In the genomic region with DNA sequence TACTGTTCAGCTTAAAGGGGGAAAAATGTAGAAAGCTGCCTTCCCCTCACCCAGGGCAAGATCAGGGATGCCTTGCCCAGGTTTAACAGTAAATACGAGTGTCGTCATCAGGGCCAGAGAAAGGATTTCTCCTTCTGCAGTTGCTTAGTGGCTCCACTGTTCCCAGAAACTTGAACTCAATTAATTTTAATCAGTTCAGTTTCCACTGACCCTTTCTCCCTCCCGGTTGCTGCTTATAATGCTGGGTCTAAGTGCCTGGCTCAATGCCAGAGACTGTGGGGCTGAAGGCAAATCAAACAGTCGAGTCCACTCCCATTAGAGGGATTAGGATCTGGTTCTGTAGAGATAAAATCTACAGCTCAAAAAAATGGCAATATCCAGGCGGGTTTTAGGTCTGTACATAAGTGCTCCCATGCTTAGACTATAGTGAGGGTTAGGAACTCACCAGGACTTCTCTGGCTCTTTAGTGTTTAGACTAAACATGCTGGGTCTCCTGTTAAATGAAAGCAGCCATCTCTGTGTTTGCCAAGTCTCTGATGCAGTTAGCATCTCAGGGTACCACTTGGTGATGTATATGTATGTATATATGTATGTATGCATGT, we compare ENCODE assay signal across 9 mouse cellular contexts.
DNase-seq lines count a peak whose midpoint lies in the region; ATAC-seq lines count a peak whose summit lies in the region.
"Had no signal": no experiment of that assay in that cellular context is flagged by ENCODE, and none has a peak within 500 bp of the region (broad histone marks: within the 10 kb centered on the region; RNA-seq: fewer than 3 reads in every experiment).

No protein-coding gene starts in this region.

- no peak overlapping the region for H3K4me2 ChIP-seq in hindbrain, embryonic 12.5 days (replicated peaks)
- no peak overlapping the region for H3K4me2 ChIP-seq in hindbrain, embryonic 11.5 days (replicated peaks; ENCODE audit: low read depth, low read length)
- no peak overlapping the region for H3K4me2 ChIP-seq in embryonic facial prominence, embryonic 11.5 days (ENCODE audit: low read depth, low read length)
- H3K4me2 ChIP-seq in midbrain, embryonic 13.5 days (replicated peaks) = no peak overlapping the region
- H3K4me2 ChIP-seq in liver, embryonic 12.5 days = no peak overlapping the region

- H3K27ac ChIP-seq in hindbrain, embryonic 12.5 days = peak overlapping the region; percentile 40; the same call in 1 of the 2 replicates
- H3K27ac ChIP-seq in hindbrain, embryonic 11.5 days (ENCODE audit: low read depth, low read length) = no peak overlapping the region
- peak overlapping the region; percentile 52; the same call in 1 of the 2 replicates for H3K27ac ChIP-seq in embryonic facial prominence, embryonic 11.5 days (replicated peaks; ENCODE audit: low read depth, low read length)
- H3K27ac ChIP-seq in midbrain, embryonic 13.5 days = peak overlapping the region; percentile 41; the same call in 1 of the 2 replicates
- H3K27ac ChIP-seq in liver, embryonic 12.5 days = no peak overlapping the region
- H3K27ac ChIP-seq: macrophage had no signal

- no peak for DNase-seq in hindbrain, embryonic 11.5 days (ENCODE audit: low spot score)
- peak; percentile 80 for DNase-seq in embryonic facial prominence, embryonic 11.5 days (ENCODE audit: low spot score)
- peak; percentile 9 for DNase-seq in kidney, adult 9 months
- DNase-seq in T-cell, adult 2 months (ENCODE audit: low spot score) = no peak

- peaks cover 42% of the 10 kb centered on the region for H3K36me3 ChIP-seq in hindbrain, embryonic 12.5 days
- H3K36me3 ChIP-seq in hindbrain, embryonic 11.5 days (ENCODE audit: control insufficient read depth, insufficient read depth, low read length) = peaks cover 8% of the 10 kb centered on the region; the same call in 1 of the 2 replicates
- peaks cover 13% of the 10 kb centered on the region for H3K36me3 ChIP-seq in embryonic facial prominence, embryonic 11.5 days (replicated peaks; ENCODE audit: control insufficient read depth, insufficient read depth, low read depth, low read length)
- peaks cover 53% of the 10 kb centered on the region for H3K36me3 ChIP-seq in midbrain, embryonic 13.5 days
- no peaks in the 10 kb centered on the region; the same call in 1 of the 2 replicates for H3K36me3 ChIP-seq in liver, embryonic 12.5 days

- no peaks in the 10 kb centered on the region for H3K9me3 ChIP-seq in hindbrain, embryonic 12.5 days (replicated peaks)
- no peaks in the 10 kb centered on the region for H3K9me3 ChIP-seq in hindbrain, embryonic 11.5 days (ENCODE audit: control insufficient read depth, low read length)
- no peaks in the 10 kb centered on the region for H3K9me3 ChIP-seq in embryonic facial prominence, embryonic 11.5 days (replicated peaks; ENCODE audit: control insufficient read depth, low read length)
- H3K9me3 ChIP-seq in midbrain, embryonic 13.5 days = no peaks in the 10 kb centered on the region
- no peaks in the 10 kb centered on the region for H3K9me3 ChIP-seq in liver, embryonic 12.5 days (replicated peaks)

- no peak overlapping the region for H3K4me3 ChIP-seq in hindbrain, embryonic 12.5 days
- no peak overlapping the region for H3K4me3 ChIP-seq in hindbrain, embryonic 11.5 days (ENCODE audit: low read depth, low read length)
- no peak overlapping the region for H3K4me3 ChIP-seq in embryonic facial prominence, embryonic 11.5 days (ENCODE audit: low read depth, low read length)
- no peak overlapping the region for H3K4me3 ChIP-seq in midbrain, embryonic 13.5 days (replicated peaks)
- H3K4me3 ChIP-seq in liver, embryonic 12.5 days = no peak overlapping the region

- no peaks in the 10 kb centered on the region for H3K27me3 ChIP-seq in hindbrain, embryonic 12.5 days
- H3K27me3 ChIP-seq in hindbrain, embryonic 11.5 days (ENCODE audit: control insufficient read depth, insufficient read depth, low read length) = no peaks in the 10 kb centered on the region
- no peaks in the 10 kb centered on the region for H3K27me3 ChIP-seq in embryonic facial prominence, embryonic 11.5 days (ENCODE audit: control insufficient read depth, insufficient read depth, low read length)
- no peaks in the 10 kb centered on the region for H3K27me3 ChIP-seq in midbrain, embryonic 13.5 days
- H3K27me3 ChIP-seq in liver, embryonic 12.5 days (replicated peaks) = no peaks in the 10 kb centered on the region

- peak; percentile 49; the same call in 1 of the 2 replicates for ATAC-seq in hindbrain, embryonic 12.5 days (ENCODE audit: low FRiP score)
- ATAC-seq in hindbrain, embryonic 11.5 days (ENCODE audit: low FRiP score) = no peak
- ATAC-seq in embryonic facial prominence, embryonic 11.5 days (replicated peaks; ENCODE audit: insufficient number of reproducible peaks, low FRiP score, low TSS enrichment, low read depth) = peak; percentile 36; the same call in 1 of the 2 replicates
- ATAC-seq in midbrain, embryonic 13.5 days = peak; percentile 53
- ATAC-seq in erythroid progenitor cell, adult 5-6 weeks (replicated peaks; ENCODE audit: low FRiP score, poor library complexity, severe bottlenecking) = no peak
- no peak for ATAC-seq in liver, embryonic 12.5 days

- 50% methylated on average over 5 of the region's 5 CpGs for WGBS in hindbrain, embryonic 12.5 days
- 73% methylated on average over 5 of the region's 5 CpGs for WGBS in hindbrain, embryonic 11.5 days
- WGBS in embryonic facial prominence, embryonic 11.5 days = 37% methylated on average over 5 of the region's 5 CpGs
- WGBS in midbrain, embryonic 13.5 days = 38% methylated on average over 5 of the region's 5 CpGs
- WGBS in liver, embryonic 12.5 days (ENCODE audit: insufficient replicate concordance) = 54% methylated on average over 5 of the region's 5 CpGs

- H3K9ac ChIP-seq in hindbrain, embryonic 12.5 days = 0 out of 2 replicates have a peak overlapping the region, but pooled peaks have one; percentile 1
- H3K9ac ChIP-seq in hindbrain, embryonic 11.5 days (ENCODE audit: low read depth, low read length) = no peak overlapping the region
- H3K9ac ChIP-seq in embryonic facial prominence, embryonic 11.5 days (replicated peaks; ENCODE audit: low read length) = no peak overlapping the region
- H3K9ac ChIP-seq in midbrain, embryonic 13.5 days (replicated peaks) = no peak overlapping the region
- no peak overlapping the region for H3K9ac ChIP-seq in liver, embryonic 12.5 days

- H3K4me1 ChIP-seq in hindbrain, embryonic 12.5 days = peaks cover 17% of the 10 kb centered on the region
- H3K4me1 ChIP-seq in hindbrain, embryonic 11.5 days (replicated peaks; ENCODE audit: control insufficient read depth, insufficient read depth, low read length) = no peaks in the 10 kb centered on the region
- no peaks in the 10 kb centered on the region; the same call in 1 of the 2 replicates for H3K4me1 ChIP-seq in embryonic facial prominence, embryonic 11.5 days (ENCODE audit: control insufficient read depth, insufficient read depth, low read length)
- H3K4me1 ChIP-seq in midbrain, embryonic 13.5 days (replicated peaks) = peaks cover 18% of the 10 kb centered on the region
- no peaks in the 10 kb centered on the region for H3K4me1 ChIP-seq in liver, embryonic 12.5 days

Comparison
In these comparisons a context has a peak if more than half of its experiments do, and no peak if none do; other contexts are left out.
1. ATAC-seq: peak in hindbrain, embryonic 12.5 days (single experiment), embryonic facial prominence, embryonic 11.5 days (single experiment) and midbrain, embryonic 13.5 days (single experiment); none in hindbrain, embryonic 11.5 days (single experiment), erythroid progenitor cell, adult 5-6 weeks (single experiment) and liver, embryonic 12.5 days (single experiment).
2. H3K27ac ChIP-seq: peak in hindbrain, embryonic 12.5 days (single experiment), embryonic facial prominence, embryonic 11.5 days (single experiment) and midbrain, embryonic 13.5 days (single experiment); none in hindbrain, embryonic 11.5 days (single experiment) and liver, embryonic 12.5 days (single experiment).
3. DNase-seq: peak in embryonic facial prominence, embryonic 11.5 days (single experiment) and kidney, adult 9 months (single experiment); none in hindbrain, embryonic 11.5 days (single experiment) and T-cell, adult 2 months (single experiment).